Mouse (Mus musculus): ENCODE data around the gene Scgb2b26.

DNA sequence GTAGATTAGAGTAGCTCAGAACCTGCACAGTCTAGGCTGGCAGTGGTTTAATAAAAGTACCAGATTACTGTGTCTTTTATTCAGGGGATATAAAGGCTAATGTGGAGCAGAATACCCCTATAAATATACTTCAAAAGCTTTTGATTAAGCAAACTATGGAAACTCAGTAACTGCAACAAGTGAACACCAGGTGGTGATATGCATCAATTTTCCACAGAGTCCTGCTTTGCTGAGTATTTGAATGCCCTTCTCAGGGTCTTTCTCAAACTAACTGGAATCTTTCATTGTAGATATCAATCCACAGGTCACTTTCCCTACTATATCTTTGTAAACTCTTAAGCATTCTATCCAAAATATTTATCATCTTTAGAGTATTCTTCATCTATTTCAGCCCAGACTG lies 41.9 kb downstream of the Scgb2b26 start:
- TF ChIP-seq CTCF (IDR thresholded peaks at IDR 0.05; ENCODE audit: low read depth), result no peak
- no peak for TF ChIP-seq EP300 (IDR thresholded peaks at IDR 0.05; ENCODE audit: low read depth)
